Mouse (Mus musculus): Measurements from ENCODE around the gene Ctnnd2. TPM values are rescaled to one million over a fixed set of nuclear protein-coding genes. Genes with fewer than 3 reads are reported as not detected.
"Not testable (repeated sequence)": the region's sequence is repeated elsewhere in the genome, so short reads cannot be mapped to it uniquely, and the experiment has no call there.

The Ctnnd2 gene
- not detected for total RNA-seq (2021)
- long read RNA-seq, experiment 1, partial matches to known transcripts, result 0 of 8 reads
- long read RNA-seq, experiment 1, other reads (novel, unspliced or antisense), result 8 of 8 reads
- long read RNA-seq, experiment 2, partial matches to known transcripts, result 0 of 12 reads
- long read RNA-seq, experiment 2, other reads (novel, unspliced or antisense), result 12 of 12 reads

GRCm38 (mm10) chr15:30172391-30173281, at the start of gene Ctnnd2:
Gene Ctnnd2, plus strand, starts transcription at chr15:30172593.
- intact Hi-C loops (cut with DNase I), result no loop called here
- DNase-seq, result no peak

GRCm38 (mm10) chr15:30130705-30131104, 41.7 kb upstream of the Ctnnd2 start:
- DNase-seq, result no peak
- intact Hi-C loops (cut with DNase I), result no loop called here

GRCm38 (mm10) chr15:30139626-30140025, 32.8 kb upstream of the Ctnnd2 start:
- intact Hi-C loops (cut with DNase I); DNase-seq: not testable (repeated sequence)

GRCm38 (mm10) chr15:30145413-30145812, 27.0 kb upstream of the Ctnnd2 start:
- intact Hi-C loops (cut with DNase I), result no loop called here
- no peak for DNase-seq

- intact Hi-C loops (cut with DNase I), result no loop called here
- no peak for DNase-seq
Measured at GRCm38 (mm10) chr15:30152176-30152575, 20.2 kb upstream of the Ctnnd2 start.

- DNase-seq, result no peak
- intact Hi-C loops (cut with DNase I), result no loop called here
Measured at GRCm38 (mm10) chr15:30157975-30158374, 14.4 kb upstream of the Ctnnd2 start.

GRCm38 (mm10) chr15:30170031-30170430, 2.4 kb upstream of the Ctnnd2 start:
- intact Hi-C loops (cut with DNase I), result no loop called here
- no peak for DNase-seq

- no peak for DNase-seq
- intact Hi-C loops (cut with DNase I), result no loop called here
Measured at GRCm38 (mm10) chr15:30171493-30172195, 749 bp upstream of the Ctnnd2 start.

- intact Hi-C loops (cut with DNase I), result no loop called here
- no peak for DNase-seq
Measured at GRCm38 (mm10) chr15:30173370-30173941, 1.1 kb downstream of the Ctnnd2 start.

GRCm38 (mm10) chr15:30174321-30174720, 1.9 kb downstream of the Ctnnd2 start:
- DNase-seq, result no peak
- intact Hi-C loops (cut with DNase I), result no loop called here

GRCm38 (mm10) chr15:30184020-30184419, 11.6 kb downstream of the Ctnnd2 start:
- intact Hi-C loops (cut with DNase I), result no loop called here
- no peak for DNase-seq

GRCm38 (mm10) chr15:30190872-30191271, 18.5 kb downstream of the Ctnnd2 start:
- intact Hi-C loops (cut with DNase I), result no loop called here
- no peak for DNase-seq

- intact Hi-C loops (cut with DNase I), result no loop called here
- no peak for DNase-seq
Measured at GRCm38 (mm10) chr15:30191931-30192668, 19.7 kb downstream of the Ctnnd2 start.

- intact Hi-C loops (cut with DNase I), result no loop called here
- no peak for DNase-seq
Measured at GRCm38 (mm10) chr15:30198429-30198828, 26.0 kb downstream of the Ctnnd2 start.

GRCm38 (mm10) chr15:30199785-30200184, 27.4 kb downstream of the Ctnnd2 start:
- DNase-seq, result no peak
- intact Hi-C loops (cut with DNase I), result no loop called here

- intact Hi-C loops (cut with DNase I), result no loop called here
- no peak for DNase-seq
Measured at GRCm38 (mm10) chr15:30201211-30201610, 28.8 kb downstream of the Ctnnd2 start.

GRCm38 (mm10) chr15:30201617-30202016, 29.2 kb downstream of the Ctnnd2 start:
- no peak for DNase-seq
- intact Hi-C loops (cut with DNase I), result no loop called here

GRCm38 (mm10) chr15:30212746-30213145, 40.4 kb downstream of the Ctnnd2 start:
- intact Hi-C loops (cut with DNase I), result no loop called here

GRCm38 (mm10) chr15:30215871-30216270, 43.5 kb downstream of the Ctnnd2 start:
- intact Hi-C loops (cut with DNase I), result no loop called here
- DNase-seq, result no peak

More at GRCm38 (mm10) chr15:30212746-30213145, 40.4 kb downstream of the Ctnnd2 start:
- DNase-seq, result no peak

- intact Hi-C loops (cut with DNase I), result no loop called here
- DNase-seq, result no peak
Measured at GRCm38 (mm10) chr15:30229112-30229511, 56.7 kb downstream of the Ctnnd2 start.

Measured in gastrocnemius, postnatal 36 days (tissue).